Mouse (Mus musculus): ENCODE data around the gene Dhx9. TPM values are rescaled to one million over a fixed set of nuclear protein-coding genes. Genes with fewer than 3 reads are reported as not detected.

The Dhx9 gene
- polyA plus RNA-seq (2021; fragmentation: Nextera tagmentation): 14.9 and 16.9 TPM in 2 replicates
- long read RNA-seq, experiment 1, partial matches to known transcripts: 5 of 7 reads
- long read RNA-seq, experiment 1, other reads (novel, unspliced or antisense): 1 of 7 reads
- long read RNA-seq, experiment 2, partial matches to known transcripts: 30 of 33 reads
- long read RNA-seq, experiment 2, other reads (novel, unspliced or antisense): 2 of 33 reads

DNA sequence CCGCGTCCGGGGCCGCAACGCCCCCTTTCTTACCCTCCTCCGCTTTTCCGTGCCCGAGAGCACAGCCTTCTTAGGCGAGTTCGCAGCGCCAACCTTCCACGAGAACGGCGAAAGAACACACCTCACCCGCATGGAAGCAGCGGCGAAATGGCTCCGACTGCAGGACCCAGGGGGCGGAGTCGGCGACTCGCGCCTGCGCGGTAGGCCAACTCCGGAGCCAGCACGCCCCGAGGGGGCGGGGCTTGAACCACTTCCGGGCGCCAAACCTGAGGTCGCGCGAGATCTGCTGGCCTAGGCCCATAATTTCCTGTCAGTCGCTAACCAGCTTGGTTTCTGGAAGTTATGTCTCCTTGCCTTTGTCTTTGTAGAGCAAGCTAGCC is at the start of gene Dhx9:
Gene Dhx9, minus strand, starts transcription at position 161 of the 380 bp plus-strand sequence.

DNA sequence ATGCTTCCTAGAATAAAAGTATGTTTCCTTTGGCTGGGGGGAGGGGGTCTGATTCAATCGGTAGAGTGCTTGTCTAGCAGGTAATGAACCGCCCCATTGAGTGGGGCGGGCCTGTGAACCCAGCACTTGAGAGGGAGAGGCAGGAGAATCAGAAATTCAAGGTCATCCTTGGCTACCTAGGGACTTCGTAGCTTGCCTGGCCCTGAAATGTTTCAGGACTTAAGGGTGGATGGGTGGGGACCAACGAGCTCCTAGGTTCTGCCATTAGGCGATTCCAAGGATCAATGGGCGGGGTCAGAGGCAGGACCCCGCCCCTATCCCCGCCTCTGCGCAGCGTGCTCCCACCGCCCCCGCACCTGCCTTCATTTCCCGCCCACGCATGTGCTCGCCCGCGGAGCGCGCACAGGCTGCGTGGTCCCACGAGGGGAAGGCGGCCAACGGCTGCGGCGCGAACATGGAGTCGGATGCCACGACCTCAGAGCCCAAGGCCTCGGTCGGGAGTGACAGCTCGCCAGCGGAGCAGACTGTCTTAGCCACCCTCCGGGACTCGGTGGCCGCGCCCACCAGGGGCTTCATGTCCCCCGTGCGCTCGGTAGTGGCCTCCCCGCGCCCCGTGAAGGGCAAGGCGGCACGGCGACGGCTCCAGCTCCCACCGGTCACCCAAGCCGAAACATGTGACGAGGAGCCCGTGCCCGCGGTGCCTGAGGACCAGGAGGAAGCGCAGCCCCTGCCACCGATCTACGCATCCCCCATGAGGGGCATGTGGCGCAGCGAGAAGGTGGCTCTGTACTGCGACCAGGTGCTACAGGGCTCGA is 62.5 kb downstream of the Dhx9 start, which contains the start of gene Shcbp1l:
Gene Shcbp1l, plus strand, starts transcription at position 393 of the 815 bp plus-strand sequence.

Other genes starting within 250 kb of the Dhx9 start
- 2.6 and 3.6 TPM in 2 replicates for gene Lamc1, start 154.9 kb downstream of the Dhx9 start, polyA plus RNA-seq (2021; fragmentation: Nextera tagmentation)
- gene Shcbp1l, start 62.5 kb downstream of the Dhx9 start, polyA plus RNA-seq (2021; fragmentation: Nextera tagmentation): 0.31 and 0.46 TPM in 2 replicates
- gene Npl, start 62.4 kb upstream of the Dhx9 start, polyA plus RNA-seq (2021; fragmentation: Nextera tagmentation): 4.3 and 5.9 TPM in 2 replicates
- 11.6 and 12.6 TPM in 2 replicates for gene Rgs8, start 165.4 kb upstream of the Dhx9 start, polyA plus RNA-seq (2021; fragmentation: Nextera tagmentation)